Mouse (Mus musculus) CD4-positive helper T cell, adult 2 months (primary cell): Measurements from ENCODE around the gene Patz1.

ENCODE experiments used
- DNase-seq: peaks from one replicate; pipeline ENCODE4 v3.0.0-alpha.2; 2012; ENCODE audit warnings: low read depth, missing footprints, low spot score

The Patz1 gene

DNA sequence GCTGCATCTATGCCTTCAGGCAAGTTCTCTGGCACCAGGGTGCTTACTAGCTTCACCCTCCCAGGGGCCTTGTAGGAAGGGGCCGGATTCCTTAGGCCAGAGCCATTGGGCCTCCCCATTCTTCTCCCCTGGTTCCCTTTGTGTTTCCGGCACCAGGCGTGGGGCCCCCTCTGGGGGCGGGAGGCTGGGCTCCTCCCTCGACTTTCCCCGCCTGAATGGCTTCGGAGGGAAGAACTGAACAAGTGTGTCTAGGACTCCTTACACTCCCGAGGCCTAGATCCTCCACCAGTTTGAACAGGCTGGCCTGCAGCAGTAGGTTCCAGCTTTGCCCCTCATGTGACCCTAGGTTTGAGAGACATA, 3.4 kb downstream of the Patz1 start:
- peak; percentile 55 for DNase-seq

DNA sequence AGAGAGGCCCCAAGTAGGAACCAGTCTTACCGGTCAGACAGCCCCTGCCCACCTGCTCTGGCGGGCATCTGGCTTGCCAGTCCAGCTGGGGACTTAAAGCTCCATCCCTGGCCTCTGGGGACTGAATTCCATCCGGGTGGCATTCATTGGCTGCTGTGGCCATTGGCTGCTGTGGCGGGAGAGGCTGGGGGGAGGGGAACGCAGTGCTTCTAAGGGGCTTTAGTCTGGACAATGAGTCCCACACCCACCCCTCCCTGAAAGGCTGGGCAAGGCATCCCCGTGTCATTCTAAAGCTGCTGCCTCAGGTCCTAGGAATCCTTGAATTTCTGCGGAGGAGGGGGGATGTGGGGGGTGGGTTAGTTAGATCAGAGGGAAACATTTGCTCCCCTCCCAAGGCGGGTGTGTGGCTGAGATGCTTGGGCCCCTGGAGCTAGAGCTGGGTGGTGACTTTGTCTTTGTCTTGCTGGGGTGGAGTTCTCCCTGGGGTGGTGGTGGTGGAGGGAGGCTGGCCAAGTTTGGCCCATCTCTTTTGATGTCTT, 4.1 kb downstream of the Patz1 start:
- DNase-seq: no peak

DNA sequence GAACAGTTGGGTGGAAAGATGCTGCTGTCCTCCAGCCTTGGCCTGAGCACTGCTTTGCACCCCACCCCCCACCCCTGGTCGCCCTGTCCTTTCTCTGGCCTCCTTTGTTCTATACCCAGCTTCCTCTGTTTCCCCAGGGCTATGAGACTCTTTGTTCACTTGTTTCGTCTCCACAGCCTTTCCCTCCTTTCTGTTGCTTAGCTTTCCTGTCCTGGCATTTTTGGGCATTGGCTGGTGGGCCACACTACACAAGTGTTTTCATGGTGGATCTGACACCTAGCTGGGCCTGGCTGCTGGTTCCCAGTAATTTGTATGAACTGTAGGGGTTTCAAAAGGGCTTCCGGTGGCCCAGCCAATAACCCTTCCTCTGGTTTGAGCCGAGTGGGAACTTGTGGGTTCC, 4.7 kb downstream of the Patz1 start:
- no peak for DNase-seq

DNA sequence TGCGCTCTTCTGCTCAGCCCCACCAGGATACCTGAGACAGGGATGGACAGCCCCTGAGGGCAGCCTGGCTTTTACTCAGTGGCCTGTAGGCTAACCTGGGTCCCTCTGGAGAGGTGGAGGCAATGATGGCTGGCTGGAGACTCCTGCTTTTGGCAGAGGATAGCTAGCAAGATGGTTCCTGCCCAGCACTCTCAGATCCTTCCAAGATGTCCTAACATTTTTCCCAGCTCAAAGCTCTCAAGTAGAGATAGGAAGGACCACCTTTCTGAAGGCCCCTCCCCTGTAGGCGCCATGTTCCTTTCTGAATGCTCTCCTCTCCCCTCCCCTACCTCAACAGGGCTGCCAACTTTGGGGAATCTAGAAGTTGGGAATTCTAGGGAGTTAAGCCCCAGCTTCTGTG, 6.0 kb downstream of the Patz1 start:
- DNase-seq: no peak

DNA sequence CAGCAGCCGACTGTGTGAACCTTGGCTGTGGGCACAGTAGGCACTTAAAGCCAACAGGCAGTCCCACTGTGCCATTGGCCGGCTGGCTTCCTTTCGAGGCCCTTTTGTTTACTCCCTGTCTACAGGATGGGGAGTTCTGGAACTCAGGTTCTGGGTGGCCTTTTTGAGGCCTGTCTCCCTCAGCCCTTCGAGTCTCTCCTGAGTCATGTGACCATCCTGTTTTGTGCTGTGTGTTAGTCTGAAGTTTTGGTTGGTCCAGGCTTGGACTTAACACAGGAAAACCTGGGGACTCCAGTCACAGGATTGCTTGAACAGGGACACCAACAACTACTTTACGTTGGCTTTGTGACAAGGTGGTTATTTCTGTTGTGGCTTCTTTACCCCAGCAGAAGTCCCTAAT, 7.4 kb downstream of the Patz1 start:
- no peak for DNase-seq

DNA sequence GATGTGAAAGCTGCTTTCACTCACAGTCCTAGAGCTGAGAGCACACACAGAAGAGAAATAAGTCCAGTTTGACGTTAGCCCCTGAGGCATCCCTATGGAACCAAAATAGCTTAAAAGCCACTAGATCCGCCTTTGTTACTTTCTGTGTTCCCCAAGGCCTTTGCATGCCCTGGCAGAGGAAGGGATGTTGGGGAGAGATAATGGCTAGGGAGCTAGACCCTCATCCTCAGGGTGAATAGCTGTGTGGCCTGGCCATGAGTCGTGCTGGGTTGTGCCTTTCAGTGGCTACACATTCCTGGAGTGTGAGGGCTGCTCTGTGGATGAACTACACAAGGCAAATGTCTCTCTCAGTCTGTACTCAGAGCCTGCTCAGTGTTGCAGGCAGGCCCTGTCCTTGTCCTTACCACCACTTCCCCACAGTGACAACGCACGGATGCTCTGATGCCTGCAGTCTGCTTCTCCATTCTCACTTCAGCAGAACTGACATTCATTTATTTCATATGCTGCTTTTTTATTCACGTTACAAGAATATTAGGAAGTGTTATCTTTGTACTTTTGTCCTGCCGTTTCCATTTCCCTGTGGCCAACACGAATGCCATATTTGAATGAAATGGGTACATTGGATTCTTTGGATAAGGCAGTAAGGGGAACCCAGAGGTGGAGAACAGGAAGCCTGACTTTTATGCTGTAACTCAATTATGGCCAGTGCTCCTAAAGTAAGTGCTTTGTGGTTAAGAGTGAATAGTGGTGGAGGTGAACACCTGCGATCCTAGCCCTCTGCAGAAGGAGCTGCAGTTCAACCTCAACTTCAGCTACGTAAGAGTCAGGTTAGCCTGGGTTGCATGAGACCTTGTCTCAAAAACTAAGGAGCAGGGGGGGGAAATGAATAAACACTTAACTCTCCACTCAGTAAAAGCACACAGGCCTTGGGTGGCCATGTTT, 9.5 kb downstream of the Patz1 start:
- no peak for DNase-seq

DNA sequence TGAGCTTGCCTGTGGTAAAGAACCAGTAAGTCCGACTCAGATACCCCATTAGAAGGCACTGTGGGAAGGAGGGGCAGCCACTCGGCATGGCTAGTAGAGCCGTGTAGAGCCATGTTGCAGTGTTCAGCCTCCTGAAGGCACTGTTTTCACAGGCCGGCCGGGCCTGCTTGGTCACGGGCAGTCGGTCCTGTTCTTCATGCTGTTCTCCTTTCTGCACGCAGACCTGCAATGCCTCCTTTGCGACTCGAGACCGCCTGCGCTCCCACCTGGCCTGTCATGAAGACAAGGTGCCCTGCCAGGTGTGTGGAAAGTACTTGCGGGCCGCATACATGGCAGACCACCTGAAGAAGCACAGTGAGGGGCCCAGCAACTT, 10.1 kb downstream of the Patz1 start:
- no peak for DNase-seq

DNA sequence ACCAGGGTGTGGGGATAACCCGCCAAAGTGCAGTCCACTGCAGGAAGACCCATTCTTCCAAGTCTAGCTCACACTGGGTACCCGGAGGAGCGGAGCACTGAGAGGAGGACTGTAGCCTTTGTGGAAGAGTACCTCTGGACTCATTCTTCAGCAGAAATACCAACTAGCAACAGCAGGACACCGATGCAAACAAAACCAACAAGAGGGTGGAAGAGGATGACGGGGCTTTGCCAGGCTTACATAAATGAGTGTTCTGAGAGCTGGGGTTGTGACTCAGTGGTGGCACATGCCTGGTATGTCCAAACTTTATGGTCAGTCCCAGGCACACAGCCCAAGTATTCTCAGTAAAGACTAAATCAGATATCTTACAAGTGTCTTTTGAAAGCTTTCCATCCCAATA, 12.4 kb downstream of the Patz1 start:
- no peak for DNase-seq

DNA sequence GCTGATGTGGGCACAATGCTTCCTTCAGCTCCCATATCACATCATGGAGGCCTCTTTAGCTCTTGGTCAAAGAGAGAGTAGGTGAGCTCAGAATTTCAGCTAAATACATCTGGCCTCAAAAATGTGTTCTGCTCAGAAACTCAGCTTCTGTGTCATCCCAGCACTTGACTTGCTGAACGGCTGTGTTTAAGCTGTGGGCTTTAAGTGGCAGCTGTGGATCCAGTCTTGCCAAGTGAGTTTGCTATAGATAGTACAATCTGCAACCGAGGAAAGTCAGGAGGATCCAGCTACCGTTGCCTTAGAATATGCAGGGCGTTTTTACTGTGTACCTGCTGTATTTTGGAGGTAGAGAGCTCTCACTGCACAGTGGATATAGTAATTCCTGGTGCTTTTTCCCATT, 13.7 kb downstream of the Patz1 start:
- DNase-seq: no peak

DNA sequence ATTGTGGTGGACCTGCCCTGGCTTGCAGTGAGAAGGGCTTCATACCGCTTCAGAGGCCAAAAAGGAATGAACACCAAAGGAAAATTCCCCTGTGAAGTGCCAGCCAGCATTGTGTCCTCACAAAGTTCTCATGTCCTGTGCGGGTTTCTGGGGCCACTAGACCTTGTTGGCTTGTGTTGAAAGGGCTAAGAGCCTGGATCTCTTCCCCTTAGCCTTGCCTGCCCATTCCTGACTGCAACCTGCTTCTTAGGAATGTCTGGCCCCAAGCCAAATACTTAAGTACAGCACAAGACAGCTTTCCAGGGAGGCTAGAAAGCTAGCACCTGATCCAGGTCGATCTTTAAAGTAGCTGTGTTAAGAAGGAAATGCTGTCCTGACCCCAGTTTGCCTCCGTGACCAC, 14.1 kb downstream of the Patz1 start:
- DNase-seq: no peak

DNA sequence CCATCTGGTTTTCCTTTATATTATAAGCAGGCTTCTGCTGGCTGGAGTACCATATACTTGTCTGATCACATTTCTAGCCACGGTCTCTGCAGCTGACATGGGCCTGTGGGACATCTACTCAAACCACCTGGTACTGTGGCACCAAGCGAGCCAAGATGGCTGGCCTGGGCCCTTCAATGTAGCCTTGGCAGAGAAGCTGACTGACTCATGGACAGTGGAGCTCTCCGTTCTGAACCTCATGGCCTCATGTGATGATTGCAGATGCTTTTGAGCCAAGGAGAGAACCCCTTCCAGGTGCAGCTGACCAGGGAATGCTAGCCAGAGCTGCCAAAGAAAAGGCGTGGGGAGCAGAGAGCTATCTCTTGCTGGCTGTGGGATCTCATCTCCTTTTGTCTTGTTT, 17.1 kb downstream of the Patz1 start:
- no peak for DNase-seq

DNA sequence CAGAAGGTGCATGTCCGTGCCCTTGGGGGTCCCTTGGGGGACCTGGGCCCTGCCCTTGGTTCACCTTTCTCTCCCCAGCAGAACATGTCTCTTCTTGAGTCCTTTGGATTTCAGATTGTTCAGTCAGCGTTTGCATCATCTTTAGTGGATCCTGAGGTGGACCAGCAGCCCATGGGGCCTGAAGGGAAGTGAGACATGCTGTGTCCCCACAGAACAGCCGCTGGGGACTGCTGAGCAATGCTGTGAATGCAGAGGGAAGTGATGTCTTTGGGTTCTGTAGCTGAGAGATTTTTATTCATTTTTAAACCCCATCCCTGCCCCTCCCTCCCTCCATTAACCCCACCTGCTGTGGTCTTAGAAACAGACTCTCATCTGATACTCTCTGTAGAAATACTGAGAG, 19.2 kb downstream of the Patz1 start:
- DNase-seq: no peak

DNA sequence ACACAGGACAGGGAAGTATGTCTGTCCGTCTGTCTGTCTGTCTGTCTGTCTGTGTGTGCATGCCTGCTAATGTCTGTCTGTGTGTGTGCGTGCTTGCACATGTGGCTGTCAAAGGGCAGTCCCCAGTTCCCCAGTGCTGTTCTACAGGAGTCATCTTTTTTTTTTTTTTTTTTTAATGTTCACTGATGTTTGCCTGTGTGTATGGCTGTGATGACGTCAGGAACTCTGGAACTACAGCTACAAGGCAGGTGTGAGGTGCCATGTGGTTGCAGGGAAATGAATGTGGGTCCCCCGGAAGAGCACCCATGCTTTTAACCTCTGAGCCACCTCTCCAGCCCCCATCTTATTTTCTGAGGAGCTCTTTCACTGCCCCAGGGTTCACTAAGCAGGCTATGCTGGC, 21.2 kb downstream of the Patz1 start:
- DNase-seq: peak; percentile 67

DNA sequence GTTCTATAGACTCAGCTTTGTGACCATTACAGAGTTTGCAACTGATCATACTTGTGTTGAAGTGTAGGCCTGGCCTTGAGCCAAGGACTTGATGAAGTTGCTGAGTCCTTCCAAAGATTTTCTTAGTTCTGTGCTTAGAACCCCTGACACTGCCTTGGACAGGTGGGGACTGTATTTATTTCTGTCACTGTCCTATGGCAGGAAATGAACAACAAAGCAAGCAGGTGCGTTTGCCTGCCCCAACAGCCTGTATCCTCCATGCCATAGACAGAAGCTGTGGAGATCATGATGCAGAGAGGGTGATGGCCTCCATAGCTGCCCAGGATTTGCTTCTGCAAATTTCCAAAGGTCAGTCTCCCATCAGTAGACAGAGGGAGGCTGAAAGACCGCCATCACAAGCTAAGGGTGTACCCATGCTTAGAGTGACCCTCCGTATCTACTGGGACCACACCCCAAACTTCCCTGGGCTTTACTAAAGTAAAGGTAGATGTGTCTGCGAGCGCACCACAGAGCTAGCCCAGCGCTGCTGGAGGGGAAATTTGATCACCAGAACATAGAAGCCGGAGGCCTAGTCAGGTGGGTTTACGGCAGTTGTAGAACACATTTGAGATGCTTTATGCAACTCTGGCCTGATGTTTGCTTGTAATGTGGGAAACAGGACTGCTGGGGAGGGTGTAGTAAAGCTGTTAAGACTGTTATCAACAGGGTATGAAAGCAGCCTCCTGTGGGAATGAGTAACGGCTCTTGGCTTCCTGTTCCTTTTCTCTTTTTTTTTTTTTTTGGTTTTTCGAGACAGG, 22.3 kb downstream of the Patz1 start:
- no peak for DNase-seq

DNA sequence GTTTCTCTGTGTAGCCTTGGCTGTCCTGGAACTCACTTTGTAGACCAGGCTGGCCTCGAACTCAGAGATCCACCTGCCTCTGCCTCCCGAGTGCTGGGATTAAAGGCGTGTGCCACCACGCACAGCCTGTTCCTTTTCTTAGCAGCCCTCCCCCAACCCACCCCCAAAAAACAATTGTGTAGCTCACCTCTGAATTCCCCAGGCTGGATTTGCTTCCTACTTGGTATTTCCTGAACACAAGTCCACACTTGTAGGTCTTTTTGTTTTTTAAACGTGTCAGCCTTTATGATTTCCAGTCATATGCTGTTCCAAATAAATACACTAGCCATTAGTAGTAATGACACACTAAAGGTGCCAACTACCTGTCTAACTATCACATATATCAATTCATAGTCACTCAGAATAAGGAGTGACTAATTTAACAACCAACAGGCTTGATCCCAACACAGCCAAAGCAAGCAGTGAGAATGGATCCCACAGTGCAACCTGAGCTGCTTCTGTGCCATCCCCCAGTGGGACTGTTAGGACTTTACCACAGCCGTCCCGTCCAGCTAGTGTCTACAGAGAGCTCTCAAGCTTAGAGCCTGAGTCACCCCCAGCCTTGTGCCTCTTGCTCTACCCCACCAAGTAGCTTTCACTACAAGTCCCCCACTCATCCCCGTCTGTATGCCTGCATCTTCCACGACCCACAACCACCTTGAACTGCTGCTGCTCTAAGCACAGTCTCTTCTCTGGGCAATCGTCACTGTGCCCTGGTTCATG, 23.1 kb downstream of the Patz1 start:
- DNase-seq: no peak

DNA sequence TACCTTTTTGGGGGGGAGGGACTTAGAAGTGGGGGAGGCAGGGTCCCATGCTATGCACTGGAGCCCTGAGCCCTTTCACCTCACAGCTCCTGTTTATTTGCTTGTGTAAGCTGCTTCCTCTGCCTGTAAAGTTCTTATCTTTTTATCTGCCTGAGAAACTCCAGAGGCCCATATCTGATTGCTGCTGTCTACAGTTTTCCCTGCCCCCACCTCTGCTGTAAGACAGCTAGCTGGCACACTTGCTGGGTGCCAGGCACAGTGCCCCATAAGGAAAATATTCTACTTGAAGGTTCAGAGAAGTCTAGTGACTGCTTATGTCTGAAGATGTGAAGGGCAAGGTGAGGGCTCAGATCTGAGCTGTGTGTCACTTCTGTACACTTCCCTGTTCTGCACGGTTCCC, 24.6 kb downstream of the Patz1 start:
- peak; percentile 72 for DNase-seq

DNA sequence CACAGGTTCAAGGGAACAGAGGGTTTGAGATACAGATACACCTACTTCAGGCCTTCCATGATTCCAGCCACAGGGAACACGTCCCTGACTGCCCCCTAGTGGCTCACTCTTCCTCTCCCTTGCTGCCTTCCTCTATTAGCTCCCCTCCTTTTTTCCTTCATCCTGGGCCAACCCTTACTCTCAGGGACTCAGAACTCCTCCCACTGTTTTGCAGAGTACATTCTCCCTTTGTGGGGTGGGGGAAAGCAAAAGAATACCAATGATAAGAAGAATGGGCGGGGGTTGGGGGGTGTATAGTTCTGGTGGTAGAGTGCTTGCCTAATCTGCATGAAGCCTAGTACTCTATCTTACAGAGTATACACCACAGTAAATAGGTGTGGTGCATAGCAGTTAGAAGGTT, 25.5 kb downstream of the Patz1 start:
- DNase-seq: peak; percentile 50

DNA sequence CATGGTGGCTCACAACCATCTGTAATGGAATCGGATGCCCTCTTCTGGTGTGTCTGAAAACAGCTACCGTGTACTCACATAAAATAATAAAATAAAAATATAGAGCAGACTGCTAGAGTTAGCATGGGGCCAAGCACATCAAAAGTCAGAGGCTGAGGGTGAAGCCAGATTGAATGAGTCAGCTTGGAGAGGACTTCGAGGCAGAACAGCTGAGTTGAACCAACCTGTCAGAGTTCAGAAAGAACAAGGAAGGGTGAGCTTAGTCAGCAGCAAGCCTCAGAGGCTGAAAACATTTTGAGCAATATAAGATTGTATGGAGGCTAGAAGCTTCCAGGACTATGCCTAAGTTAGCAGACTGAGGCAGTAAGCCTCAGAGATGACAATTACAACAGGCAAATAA, 29.6 kb downstream of the Patz1 start:
- DNase-seq: no peak

DNA sequence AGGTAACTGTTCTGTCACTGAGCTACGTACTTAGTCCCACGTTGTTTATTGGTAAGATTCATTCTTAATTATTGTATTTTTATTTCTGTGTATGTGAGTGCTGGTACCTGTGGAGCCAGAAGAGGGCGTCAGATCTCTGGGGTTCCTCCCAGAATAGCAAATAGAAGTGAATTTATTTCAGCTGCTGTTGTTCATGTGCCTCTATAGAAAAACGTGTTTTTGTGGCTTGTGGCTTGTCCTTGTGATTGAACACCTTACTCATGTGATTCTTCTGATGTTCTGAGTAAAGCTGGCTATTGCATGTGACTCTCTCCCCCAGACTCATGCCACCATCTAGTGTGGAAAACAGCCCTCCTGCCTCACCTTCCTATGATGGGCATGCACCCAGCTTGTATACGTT, 39.6 kb downstream of the Patz1 start:
- peak; percentile 80 for DNase-seq

DNA sequence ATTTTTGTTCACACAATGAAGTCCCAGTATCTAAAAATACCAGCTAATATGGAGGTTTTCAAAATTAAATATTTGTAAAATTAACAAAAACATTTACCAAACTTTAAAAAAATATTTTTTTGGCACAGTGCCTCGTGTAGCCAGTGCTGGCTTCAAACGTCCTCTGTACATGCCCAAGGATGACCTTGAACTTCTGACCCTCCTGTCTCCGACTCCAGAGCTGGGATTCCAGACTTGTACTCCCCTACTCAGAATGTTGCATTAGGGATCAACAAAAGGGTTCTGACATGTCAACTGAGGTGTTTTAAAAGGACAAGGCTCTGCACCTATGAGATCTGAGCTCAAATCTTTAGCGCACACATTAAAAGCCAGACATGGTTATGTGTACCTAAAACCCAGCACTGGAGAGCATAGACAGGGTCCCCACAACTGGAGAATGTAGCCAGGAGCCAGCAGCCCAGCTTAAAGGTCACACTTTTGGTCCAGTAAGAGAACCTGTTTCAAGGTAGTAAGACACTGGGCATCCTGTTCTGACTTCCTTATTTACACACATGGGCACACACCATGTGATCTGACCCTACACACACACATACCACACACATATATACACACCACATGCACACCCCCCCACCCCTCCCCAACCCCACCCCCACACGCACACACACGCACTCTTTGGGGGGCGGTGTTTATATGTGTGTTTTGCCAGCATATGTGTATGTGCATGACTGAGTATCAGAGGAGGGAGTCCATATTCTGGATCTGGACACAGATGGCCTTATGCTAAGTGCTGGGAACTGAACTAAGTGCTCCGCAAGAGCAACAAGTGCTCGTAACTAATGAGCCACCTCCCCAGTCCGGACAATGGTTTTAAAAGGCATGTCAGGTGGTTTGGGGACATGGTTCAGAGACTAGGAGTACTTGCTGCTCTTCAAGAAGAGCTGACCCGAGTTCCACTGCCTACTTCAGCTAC, 40.4 kb downstream of the Patz1 start:
- peak; percentile 12 for DNase-seq
